Mouse (Mus musculus) forebrain, embryonic 14.5 days (tissue): ENCODE results near the gene Ildr1. TPM values are rescaled to one million over a fixed set of nuclear protein-coding genes. Genes with fewer than 3 reads are reported as not detected.

Experiments
- ATAC-seq: fragments of 200-750 bp; cut with Nextera tagmentation; 2 replicates; pipeline ENCODE4 v1.8.0; 2017; ENCODE audit warnings: mild to moderate bottlenecking, moderate library complexity
- DNase-seq: peaks from one replicate; pipeline ENCODE4 v3.0.0-alpha.2; 2015; ENCODE audit warnings: low spot score
- H3K27ac ChIP-seq: fragments of 300-500 bp; sonication (generic); 2 replicates; pipeline ENCODE4 v1.5.1; 2014; ENCODE audit warnings: low read depth, mild to moderate bottlenecking, control low read depth, low read length, moderate library complexity
- H3K27me3 ChIP-seq: fragments of 300-500 bp; sonication (generic); replicated peaks from 2 replicates; pipeline ENCODE4 v1.6.1; 2014; ENCODE audit warnings: low read length, control low read depth, mixed read lengths; ENCODE audit not compliant: control insufficient read depth, insufficient read depth
- H3K36me3 ChIP-seq: fragments of 300-500 bp; sonication (generic); 2 replicates; pipeline ENCODE4 v1.6.1; 2014; ENCODE audit warnings: low read length, control low read depth; ENCODE audit not compliant: control insufficient read depth, insufficient read depth
- H3K4me1 ChIP-seq: fragments of 300-500 bp; sonication (generic); 2 replicates; pipeline ENCODE4 v1.6.1; 2014; ENCODE audit warnings: antibody characterized with exemption, low read length, control low read depth; ENCODE audit not compliant: control insufficient read depth, insufficient read depth
- H3K4me2 ChIP-seq: fragments of 300-500 bp; sonication (generic); 2 replicates; pipeline ENCODE4 v1.6.1; 2014; ENCODE audit warnings: mild to moderate bottlenecking, control low read depth, low read length
- H3K4me3 ChIP-seq: fragments of 300-500 bp; sonication (generic); 2 replicates; pipeline ENCODE4 v1.5.1; 2014; ENCODE audit warnings: low read depth, low read length, control low read depth
- H3K9ac ChIP-seq: fragments of 300-500 bp; sonication (generic); 2 replicates; pipeline ENCODE4 v1.6.1; 2014; ENCODE audit warnings: mild to moderate bottlenecking, low read length, control low read depth, moderate library complexity
- H3K9me3 ChIP-seq: fragments of 300-500 bp; sonication (generic); replicated peaks from 2 replicates; pipeline ENCODE4 v1.6.1; 2016; ENCODE audit warnings: low read length, control low read depth, mixed read lengths; ENCODE audit not compliant: control insufficient read depth
- WGBS: fragments of 180-500 bp; shearing (Covaris S2); extraction: QIAGEN DNeasy Blood & Tissue Kit; methylation state at CpG from one replicate; pipeline ENCODE4 v1.1.7; 2014; 5-methylcytosine and 5-hydroxymethylcytosine counted together
- polyA plus RNA-seq: library from polyadenylated mRNA; unstranded; fragments of >200 nt; fragmentation: Nextera tagmentation; extraction: Ambion mirVana; gene quantifications from 2 replicates; pipeline ENCODE4 v1.2.1, GENCODE M21; 2014

Ildr1 gene
- polyA plus RNA-seq, 1 experiment from 2014 or later = not detected

- 87% methylated on average over 3 of the region's 3 CpGs for WGBS
- DNase-seq = no peak
- H3K9me3 ChIP-seq = no peaks in the 10 kb centered on the region
- no peak overlapping the region for H3K4me3 ChIP-seq
- no peak for ATAC-seq
- H3K4me2 ChIP-seq = no peak overlapping the region
- H3K9ac ChIP-seq = no peak overlapping the region
- no peaks in the 10 kb centered on the region for H3K27me3 ChIP-seq
- H3K4me1 ChIP-seq = no peaks in the 10 kb centered on the region
- no peak overlapping the region for H3K27ac ChIP-seq
- H3K36me3 ChIP-seq = no peaks in the 10 kb centered on the region
Measured at GRCm38 (mm10) chr16:36771703-36772102, 77.9 kb downstream of the Ildr1 start.

- no peak for DNase-seq
- Histone ChIP-seq H3K27me3 (no peaks in the 10 kb centered on the region), H3K4me2 (no peak overlapping the region), H3K9ac (no peak overlapping the region), H3K36me3 (no peaks in the 10 kb centered on the region), H3K9me3 (no peaks in the 10 kb centered on the region), H3K4me3 (no peak overlapping the region), H3K27ac (no peak overlapping the region), H3K4me1 (no peaks in the 10 kb centered on the region)
- ATAC-seq = no peak
- 95% methylated on average over 5 of the region's 5 CpGs for WGBS
Measured at GRCm38 (mm10) chr16:36772996-36773395, 79.2 kb downstream of the Ildr1 start.

GRCm38 (mm10) chr16:36775658-36776057, 81.9 kb downstream of the Ildr1 start:
- Histone ChIP-seq H3K27ac (no peak overlapping the region), H3K9me3 (no peaks in the 10 kb centered on the region), H3K36me3 (no peaks in the 10 kb centered on the region), H3K4me2 (no peak overlapping the region), H3K27me3 (no peaks in the 10 kb centered on the region), H3K4me3 (no peak overlapping the region), H3K4me1 (no peaks in the 10 kb centered on the region), H3K9ac (no peak overlapping the region)
- peak; percentile 78 for DNase-seq
- ATAC-seq = peak; percentile 82
- 71% methylated on average over 6 of the region's 6 CpGs for WGBS

Other genes starting within 250 kb of the Ildr1 start
- gene Stfa3, start 238.6 kb upstream of the Ildr1 start, polyA plus RNA-seq = not detected in 2 replicates
- gene Casr, start 131.8 kb upstream of the Ildr1 start, polyA plus RNA-seq = 0.22 TPM in 1 of 2 replicates, not detected in the other
- 1.7 and 2.0 TPM in 2 replicates for gene Cd86, start 27.9 kb upstream of the Ildr1 start, polyA plus RNA-seq
- gene Slc15a2, start 91.0 kb downstream of the Ildr1 start, polyA plus RNA-seq = 11.4 and 12.1 TPM in 2 replicates
- 53.4 and 54.7 TPM in 2 replicates for gene Iqcb1, start 134.4 kb downstream of the Ildr1 start, polyA plus RNA-seq
- gene Eaf2, start 181.0 kb downstream of the Ildr1 start, polyA plus RNA-seq = 0.57 and 0.61 TPM in 2 replicates
- gene Golgb1, start 181.2 kb downstream of the Ildr1 start, polyA plus RNA-seq = 69.9 and 75.8 TPM in 2 replicates
- gene Hcls1, start 241.0 kb downstream of the Ildr1 start, polyA plus RNA-seq = 1.2 and 1.4 TPM in 2 replicates